Mouse (Mus musculus): Measurements from ENCODE around the gene G3bp1.

G3bp1 gene

DNA sequence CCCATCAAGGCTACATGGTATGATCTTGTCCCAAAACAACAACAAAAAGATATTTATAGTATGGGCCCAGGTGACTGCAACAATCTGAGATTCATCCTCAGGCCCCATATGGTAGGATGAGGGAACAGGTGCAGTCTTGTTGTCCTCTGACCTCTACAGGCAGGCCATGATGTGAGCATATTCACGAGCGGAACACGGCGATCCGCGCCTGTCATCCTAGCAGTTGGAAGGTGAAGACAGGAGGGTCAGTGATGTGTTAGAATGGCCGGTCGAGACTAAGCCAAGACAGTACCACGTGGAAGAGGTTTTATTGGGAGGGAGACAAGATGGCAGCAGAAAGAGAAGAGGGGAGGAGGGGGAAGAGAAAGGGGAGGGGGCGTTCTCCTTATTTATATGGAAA, 4.8 kb upstream of the G3bp1 start:
- no peak for DNase-seq (ENCODE audit: low read depth)

DNA sequence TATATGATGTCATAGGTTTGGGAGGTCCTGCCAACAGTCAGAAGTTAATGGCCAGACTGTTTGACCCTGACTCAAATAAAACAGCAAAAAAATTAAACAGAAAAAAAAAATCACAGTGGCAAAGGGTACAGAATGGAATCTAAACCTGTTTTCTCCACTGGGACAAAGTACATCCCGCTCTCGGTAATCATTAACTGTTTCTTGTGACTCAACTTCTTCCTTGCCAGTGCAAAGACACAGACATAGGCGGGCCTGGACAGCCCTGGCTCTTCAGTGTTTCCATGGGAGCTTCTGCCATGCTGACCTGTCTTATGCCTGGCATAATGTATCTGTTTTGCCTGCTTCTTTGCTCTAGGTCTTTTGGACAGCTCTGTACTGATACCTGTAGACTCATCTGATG, 4.3 kb upstream of the G3bp1 start:
- no peak for DNase-seq (ENCODE audit: low read depth)

GRCm38 (mm10) chr11:55468012-55468411, 1.5 kb upstream of the G3bp1 start:
- no peak for DNase-seq (ENCODE audit: low read depth)

DNA sequence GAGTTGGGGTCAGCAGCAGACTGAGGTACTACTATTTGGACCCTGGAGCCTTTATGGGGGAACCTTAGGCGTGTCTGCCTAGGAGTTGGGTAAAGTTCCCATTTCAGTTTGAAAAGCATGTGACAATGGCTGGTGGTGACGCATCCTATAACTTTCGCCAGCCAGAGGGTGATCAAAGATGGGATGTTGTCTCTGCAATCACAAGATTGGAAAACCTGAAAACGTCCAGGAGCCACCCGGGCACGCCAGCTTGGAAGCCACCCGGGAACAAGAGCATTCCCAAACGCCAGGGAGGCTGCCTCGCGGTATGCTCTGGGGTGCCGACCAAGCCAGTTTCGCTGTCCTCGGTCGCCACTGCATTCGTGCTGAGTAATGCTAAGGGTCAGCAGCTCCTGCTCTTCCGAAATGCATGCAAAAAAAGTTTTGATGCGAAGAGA, 856 bp upstream of the G3bp1 start:
- no peak for DNase-seq (ENCODE audit: low read depth)

- peak; percentile 77 for DNase-seq (ENCODE audit: low read depth)
Observed at GRCm38 (mm10) chr11:55469923-55470691, 622 bp downstream of the G3bp1 start.

DNA sequence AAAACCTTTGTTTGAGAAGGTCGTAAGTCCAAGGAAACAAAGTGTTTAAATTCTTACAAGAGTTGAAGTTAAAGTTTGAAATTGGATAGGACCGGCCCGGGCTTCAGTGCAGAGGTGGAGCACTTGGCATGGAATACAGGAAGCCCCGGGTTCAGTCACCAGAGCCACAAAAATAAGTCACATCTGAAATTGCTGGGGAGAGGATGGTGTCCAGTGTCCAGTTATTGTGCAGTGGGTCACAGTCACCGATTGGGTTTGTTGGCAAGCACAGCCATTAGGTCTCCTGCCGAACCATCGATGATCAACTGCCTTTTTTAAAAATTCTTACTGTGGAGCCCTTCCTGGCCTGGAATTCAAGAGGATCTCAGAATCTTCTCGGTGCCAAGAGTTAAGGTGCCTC, 1.3 kb downstream of the G3bp1 start:
- no peak for DNase-seq (ENCODE audit: low read depth)

DNA sequence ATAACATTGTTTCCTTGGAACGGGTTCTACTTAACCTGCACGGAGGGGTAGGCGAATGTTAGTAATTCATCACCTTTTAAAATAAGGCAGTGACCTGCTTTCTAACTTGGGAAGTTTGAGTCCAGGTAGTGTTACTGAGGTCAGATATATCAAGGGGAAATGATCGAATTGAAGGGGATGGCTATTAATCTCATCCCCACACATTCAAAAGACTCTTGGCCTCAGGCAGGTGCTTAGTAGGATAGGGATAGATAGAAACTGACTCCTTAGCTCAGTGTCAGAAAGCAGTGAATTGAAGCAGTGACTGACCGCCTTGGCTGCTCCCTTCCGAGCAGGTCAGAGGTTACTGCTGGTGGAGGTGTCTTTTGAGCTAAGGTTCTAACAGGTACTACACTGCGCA, 2.0 kb downstream of the G3bp1 start:
- peak; percentile 33 for DNase-seq (ENCODE audit: low read depth)

DNA sequence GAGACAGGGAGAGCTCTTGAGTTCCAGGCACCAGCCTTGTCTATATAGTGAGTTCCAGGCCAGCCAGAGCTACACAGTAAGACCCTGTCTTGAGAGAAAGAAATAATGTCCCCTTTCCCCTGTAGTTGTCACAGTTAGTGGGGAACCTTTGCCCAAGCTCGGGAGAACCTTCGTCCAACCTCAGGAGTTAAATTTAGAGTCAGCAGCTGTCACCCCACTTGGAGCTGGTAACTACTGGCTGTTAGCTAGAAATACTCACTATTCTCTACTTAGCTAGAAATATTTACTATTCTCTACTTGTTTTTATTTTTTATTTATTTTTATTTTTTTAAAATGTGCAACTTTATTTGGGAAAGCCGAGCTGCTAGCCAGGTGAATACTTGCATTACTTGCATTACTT, 3.7 kb downstream of the G3bp1 start:
- DNase-seq (ENCODE audit: low read depth) = no peak

DNA sequence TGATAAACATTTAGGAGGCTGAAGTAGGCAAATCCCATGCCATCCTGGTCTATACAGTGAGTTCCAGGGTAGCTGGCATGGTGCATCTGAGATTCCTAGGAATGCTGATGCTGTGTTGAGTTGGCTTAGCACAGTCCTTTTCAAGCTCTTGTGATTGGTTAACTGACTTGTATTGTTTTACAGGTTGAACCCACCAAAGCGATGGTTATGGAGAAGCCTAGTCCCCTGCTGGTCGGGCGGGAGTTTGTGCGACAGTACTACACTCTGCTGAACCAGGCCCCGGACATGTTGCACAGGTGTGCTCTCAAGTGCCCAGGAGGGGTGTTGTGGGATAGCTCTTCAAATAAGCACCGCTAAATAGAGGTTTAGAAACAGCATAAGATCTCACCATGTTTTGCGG, 16.0 kb downstream of the G3bp1 start:
- no peak for DNase-seq (ENCODE audit: low read depth)

DNA sequence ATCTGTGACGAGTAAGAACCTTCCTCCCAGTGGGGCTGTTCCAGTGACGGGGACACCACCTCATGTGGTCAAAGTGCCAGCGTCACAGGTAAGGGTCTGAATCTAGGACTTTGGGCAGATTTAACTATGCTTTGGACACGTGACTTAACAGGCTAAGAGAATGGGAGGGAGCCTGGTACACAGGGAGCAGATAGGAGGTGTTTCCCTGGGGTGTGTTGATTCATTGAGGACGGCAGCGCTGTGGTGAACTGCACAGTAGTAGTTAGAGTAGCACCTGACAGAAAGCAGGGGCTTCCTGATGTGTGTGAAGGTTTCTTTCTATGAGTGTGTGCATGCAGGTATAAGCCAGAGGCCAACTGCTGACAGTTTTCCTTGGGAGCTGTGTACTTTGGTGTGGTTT, 26.7 kb downstream of the G3bp1 start:
- no peak for DNase-seq (ENCODE audit: low read depth)

DNA sequence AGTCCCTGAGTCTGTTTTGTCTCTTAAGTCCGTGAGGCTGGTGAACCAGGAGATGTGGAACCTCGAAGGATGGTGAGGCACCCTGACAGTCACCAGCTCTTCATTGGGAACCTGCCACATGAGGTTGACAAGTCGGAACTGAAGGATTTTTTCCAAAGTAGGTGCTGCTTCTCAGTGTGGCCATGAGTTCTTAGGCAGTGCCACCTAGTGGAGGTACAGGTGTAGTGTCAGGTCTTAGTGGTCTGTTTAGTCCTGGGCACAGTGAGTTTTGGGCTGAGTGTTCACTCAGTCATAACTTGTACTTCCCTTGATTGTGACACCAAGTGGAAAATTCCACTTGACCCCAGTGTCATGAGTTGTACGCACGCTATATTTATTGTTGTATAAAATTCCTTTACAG, 28.4 kb downstream of the G3bp1 start:
- peak; percentile 77 for DNase-seq (ENCODE audit: low read depth)

DNA sequence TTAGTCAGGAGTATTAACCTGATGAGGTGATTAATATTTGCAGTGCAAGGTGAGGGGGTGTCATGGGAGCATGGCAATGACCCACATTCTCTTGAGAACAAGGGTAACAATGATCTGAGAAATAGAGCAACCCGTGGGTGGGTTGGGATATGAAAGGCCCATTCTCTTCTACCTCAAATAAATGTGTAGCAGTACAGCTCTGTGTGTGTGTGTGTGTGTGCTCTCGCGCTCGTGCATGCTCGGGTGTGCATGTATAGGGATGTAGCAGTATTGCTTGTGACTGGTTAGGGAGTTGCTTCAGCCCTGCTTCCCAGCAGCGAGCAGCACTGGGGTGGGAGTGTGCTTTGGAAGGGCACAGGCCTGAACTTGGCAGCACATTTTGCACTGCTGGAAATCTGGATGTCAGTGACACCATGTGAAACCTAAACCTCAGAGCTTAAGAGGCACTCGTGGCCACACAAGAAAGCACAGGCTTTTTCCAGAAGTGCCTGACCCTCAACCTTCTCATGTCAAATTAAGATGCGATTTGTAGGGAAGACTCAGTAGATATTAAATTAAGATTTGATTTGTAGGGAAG, 32.6 kb downstream of the G3bp1 start:
- DNase-seq (ENCODE audit: low read depth) = no peak

DNA sequence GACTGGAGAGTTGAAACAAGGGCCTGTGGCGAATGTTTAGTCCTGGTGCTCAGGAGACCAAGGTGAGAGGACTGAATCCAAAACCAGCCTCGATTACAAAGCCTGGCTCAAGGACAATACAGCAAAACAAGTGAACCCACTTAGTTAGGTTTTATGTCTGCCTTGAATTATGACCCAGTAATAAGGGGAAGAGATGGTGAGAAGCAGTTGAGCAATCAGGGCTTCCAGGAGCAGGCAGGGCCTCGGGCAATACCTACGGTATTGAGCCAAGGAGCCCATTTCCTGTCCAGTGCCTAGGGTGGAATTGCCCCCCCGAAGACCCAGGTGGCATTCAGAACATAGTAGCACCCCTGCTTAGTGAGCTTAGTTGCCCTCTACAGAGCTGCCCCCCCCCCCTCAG, 33.4 kb downstream of the G3bp1 start:
- no peak for DNase-seq (ENCODE audit: low read depth)

- no peak for DNase-seq (ENCODE audit: low read depth)
Observed at GRCm38 (mm10) chr11:55505485-55505884, 36.0 kb downstream of the G3bp1 start.

DNA sequence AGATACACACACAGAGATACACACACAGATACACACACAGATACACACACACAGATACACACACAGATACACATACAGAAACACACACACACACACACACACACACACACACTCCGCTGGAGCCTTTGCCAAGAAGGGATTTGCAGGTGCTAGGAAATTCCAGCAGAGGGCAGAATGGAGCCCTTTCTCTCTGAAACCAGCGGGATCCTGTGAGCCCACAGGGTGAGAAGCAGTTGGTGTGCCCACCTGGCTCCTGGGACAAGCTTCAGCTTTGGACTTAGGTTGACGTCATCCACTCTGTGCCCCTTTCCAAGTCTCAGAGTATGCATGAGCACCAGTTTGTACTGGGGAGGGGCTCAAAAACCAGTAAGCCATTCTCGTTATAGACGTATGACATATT, 41.9 kb downstream of the G3bp1 start:
- no peak for DNase-seq (ENCODE audit: low read depth)

- no peak for DNase-seq (ENCODE audit: low read depth)
Observed at GRCm38 (mm10) chr11:55517666-55518065, 48.2 kb downstream of the G3bp1 start.

DNA sequence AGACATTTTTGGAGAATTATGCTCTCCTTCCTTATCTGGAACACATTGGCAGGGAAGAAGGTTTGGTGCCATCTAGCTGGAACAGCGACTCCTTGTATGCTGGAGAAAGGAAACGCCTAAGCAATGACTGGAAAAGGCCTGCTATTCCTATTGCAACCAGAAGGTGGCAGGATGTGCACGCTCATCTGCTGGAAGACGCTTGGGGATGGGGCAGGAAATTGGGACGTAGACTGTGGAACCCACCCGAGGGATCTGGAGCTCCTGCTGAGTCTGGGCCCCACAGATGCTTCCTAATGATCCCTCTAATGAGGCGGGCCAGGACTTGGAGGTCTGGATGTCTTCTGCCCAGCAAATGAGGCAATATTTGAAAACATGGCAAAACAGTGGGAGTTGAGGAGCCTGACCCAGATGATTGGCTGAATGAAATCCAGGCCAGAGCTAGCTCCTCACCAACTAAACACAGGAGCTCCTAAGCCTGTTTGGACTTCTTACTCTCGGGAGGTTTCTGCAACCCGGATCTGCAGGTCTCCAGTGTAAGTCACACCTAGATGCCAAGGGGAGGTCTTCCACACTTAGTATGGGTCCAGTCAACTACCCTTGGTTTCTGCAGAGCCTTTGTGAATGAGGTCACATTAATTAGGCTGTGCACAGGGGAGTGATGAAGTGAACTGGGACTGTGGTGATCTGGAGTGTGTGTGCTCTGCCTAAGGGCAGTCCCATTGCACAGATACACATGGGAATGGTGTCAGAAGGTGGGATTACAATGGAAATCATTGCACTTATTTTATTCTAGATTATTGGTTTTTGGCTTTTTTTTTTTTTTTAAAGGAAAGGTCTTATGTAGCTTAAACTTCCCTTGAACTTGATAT, 49.6 kb downstream of the G3bp1 start:
- DNase-seq (ENCODE audit: low read depth) = peak; percentile 64

DNA sequence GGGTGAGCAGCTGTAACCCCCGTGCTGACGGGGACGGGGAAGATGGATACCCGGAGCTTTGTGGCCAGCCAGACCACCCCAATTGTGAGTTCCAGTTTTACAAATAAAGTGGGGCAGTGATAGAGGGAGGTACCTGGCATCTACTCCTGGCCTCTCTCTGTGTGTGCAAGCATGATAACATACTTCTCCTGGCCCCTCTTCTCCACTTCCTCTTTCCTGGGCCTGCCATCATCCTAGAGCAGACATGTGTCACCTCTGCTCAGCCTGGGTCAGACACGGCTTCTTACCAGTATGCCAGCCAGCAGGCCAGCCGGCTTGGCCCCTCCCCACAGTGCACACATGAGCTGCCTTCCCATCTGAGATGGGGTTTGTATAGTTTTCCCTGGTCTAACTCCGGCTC, 61.3 kb downstream of the G3bp1 start:
- no peak for DNase-seq (ENCODE audit: low read depth)

DNA sequence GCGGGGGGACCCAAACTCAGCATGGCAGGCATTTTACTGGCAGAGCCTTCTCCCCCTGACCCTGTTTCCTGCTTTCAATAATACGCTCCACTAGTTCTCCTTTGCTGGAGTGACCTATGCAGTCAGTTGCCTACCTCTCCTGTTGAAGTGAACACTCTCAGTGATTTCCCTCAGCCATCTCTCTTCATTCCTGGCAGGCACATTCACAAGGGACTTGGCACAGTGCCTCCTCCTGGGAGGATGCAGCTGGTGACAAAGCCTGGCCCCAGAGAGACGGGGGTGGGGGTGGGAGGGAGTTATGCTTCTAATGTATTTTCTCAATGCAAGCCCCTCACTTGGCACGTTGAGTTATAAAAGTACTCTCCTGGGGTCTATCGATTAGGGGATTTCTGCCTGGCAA, 63.9 kb downstream of the G3bp1 start:
- no peak for DNase-seq (ENCODE audit: low read depth)

- no peak for DNase-seq (ENCODE audit: low read depth)
Observed at GRCm38 (mm10) chr11:55534766-55535165, 65.3 kb downstream of the G3bp1 start.

- no peak for DNase-seq (ENCODE audit: low read depth)
Observed at GRCm38 (mm10) chr11:55542128-55542527, 72.6 kb downstream of the G3bp1 start.

DNA sequence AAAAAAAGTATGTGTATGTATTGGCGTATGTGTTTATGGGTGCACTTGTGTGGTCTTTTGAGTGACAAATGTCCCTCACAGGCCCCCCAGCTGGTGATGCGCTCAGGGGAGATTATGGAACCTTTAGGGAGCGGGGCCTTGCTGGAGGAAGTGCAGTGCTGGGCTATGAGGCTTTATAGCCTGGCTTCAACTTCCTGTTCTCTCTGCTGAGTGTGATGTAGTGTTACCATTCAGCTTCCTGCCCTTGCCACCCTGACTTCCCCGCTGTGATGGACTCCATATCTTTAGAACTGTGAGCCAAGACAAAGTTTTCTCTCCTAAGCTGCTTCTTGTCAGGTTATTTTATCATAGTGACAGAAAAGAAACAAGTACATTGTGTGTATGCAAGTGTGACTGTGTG, 73.2 kb downstream of the G3bp1 start:
- DNase-seq (ENCODE audit: low read depth) = no peak

- DNase-seq (ENCODE audit: low read depth) = no peak
Observed at GRCm38 (mm10) chr11:55545690-55546089, 76.2 kb downstream of the G3bp1 start.
